Mouse (Mus musculus): ENCODE measurements around the gene Npr2.

- peak; percentile 88 for TF ChIP-seq POLR2A (IDR thresholded peaks at IDR 0.05; ENCODE audit: low read depth, low read length)
- TF ChIP-seq CTCF (conservative IDR thresholded peaks at IDR 0.05; ENCODE audit: insufficient read depth, insufficient read length, low read depth, low read length), result no peak
Observed at GRCm38 (mm10) chr4:43656339-43657109, 24.8 kb downstream of the Npr2 start, which contains the start of gene Hint2.
